Mouse (Mus musculus): ENCODE measurements around the gene Ltbp1.

DNA sequence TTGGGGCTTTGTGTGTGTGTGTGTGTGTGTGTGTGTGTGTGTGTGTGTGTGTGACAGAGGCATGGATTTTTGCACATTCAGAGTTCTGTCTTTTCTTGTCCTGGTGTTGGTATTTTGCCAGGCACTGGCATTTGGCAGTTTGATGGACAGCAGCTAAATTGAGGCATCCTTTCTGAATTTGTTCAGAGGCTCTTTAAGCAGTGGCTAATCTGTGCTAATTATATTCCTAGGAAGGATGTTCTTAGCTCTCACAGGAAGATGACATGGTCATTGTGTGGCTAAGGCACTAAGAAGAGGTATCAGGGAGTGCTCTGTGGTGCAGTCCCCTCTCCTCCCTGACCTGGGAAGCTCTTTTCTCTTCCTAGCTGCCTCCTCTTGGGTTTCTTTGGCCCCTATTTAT lies 77.1 kb downstream of the Ltbp1 start:
- TF ChIP-seq JUND (IDR thresholded peaks at IDR 0.05; ENCODE audit: low read depth, low read length) (no peak), CTCF (IDR thresholded peaks at IDR 0.05 in 2 of 3, conservative IDR thresholded peaks at IDR 0.05 in 1 of 3; ENCODE audit: control insufficient read depth in 1 of 3, insufficient read depth in 1 of 3, low read depth in 2 of 3, low read length in 3 of 3, poor library complexity in 1 of 3, severe bottlenecking in 1 of 3) (no peak), EP300 (IDR thresholded peaks at IDR 0.05; ENCODE audit: low read depth in 1 of 2, low read length in 2 of 2) (no peak), NELFE (IDR thresholded peaks at IDR 0.05; ENCODE audit: low read depth, low read length) (no peak), MAX (IDR thresholded peaks at IDR 0.05; ENCODE audit: low read length) (no peak), POLR2A (IDR thresholded peaks at IDR 0.05; ENCODE audit: control insufficient read depth in 1 of 2, insufficient read depth in 1 of 2, low read depth in 1 of 2, low read length in 2 of 2, poor library complexity in 1 of 2) (no peak), MEF2A (IDR thresholded peaks at IDR 0.05; ENCODE audit: extremely low read depth, insufficient replicate concordance, low read depth, low read length, poor library complexity, severe bottlenecking) (no peak)

Measured in MEL (cell line).